Mouse (Mus musculus) gastrocnemius, postnatal 36 days (tissue): ENCODE results near the gene Il24. TPM values are rescaled to one million over a fixed set of nuclear protein-coding genes. Genes with fewer than 3 reads are reported as not detected.

Experiments
- DNase-seq, 2 experiments: peaks; one replicate each; pipeline ENCODE4 v3.0.0; 2022
- intact Hi-C: fragments of 180-260 bp; cut with DNase I; formaldehyde crosslinking; loops from one replicate; pipeline ENCODE4 v1.15.1; 2025
- total RNA-seq, 2 experiments: library from RNA; stranded (reverse); gene quantifications; 2 replicates each; pipeline ENCODE4 v1.2.3; 2021

Gene Il24
- total RNA-seq, 2 experiments from 2014 or later: not detected

DNA sequence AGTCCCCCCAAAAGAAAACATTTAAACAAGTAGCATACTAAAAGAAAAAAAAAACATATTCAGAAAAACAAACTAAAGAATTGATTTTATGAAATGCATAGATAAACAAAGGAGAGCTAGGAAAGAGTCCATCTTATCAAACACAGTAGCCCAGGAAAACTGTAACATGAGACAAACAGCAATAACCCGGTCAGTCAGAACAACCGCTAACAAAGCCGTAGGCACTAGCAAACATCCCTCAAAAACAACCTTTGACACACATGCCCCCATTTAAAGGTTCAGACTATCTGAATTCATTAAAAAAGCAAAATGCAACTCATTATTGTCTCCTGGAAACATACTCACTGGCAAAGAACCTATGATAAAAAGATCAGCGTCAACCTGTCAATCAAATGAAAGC lies 29.8 kb downstream of the Il24 start:
- no peak for DNase-seq
- intact Hi-C loops: no loop called here

DNA sequence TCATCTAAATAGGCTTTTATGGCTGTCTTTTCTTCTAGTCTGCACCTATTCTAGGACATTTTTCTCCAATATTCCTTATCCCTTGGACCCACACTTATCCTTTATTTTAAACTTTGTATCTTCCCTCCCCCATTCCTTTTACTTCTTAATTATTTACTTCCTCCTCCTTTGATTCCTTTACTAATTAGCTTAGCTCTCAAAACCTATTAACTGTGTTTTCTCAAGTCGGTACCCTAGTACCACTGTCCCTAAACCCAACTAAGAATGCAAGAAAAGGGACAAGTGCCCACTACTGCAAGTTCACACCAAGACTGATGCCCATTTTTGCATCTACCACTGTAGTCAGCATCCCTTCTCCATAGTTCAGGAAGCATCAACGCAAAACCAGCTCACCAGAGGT lies 31.5 kb downstream of the Il24 start:
- intact Hi-C loops: no loop called here
- DNase-seq: no peak

DNA sequence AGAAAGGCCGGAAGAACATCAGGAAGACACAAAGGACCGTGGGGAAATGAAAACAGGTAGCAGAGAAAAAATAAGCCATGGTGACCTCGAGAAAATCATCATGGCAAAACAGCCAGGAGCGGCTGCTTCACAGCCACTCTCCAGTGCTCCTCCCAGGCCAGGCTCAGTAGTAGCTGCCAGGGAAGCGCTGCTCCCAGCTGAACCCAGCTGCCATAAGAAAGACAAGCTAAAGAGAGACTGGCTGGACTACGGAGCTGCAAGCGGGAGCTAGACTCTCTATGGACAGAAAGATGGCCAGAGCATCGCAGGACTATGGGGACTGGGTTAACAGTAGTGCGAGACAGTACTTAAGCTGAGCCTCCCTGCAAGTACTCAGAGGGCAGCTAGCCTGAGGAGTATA lies 32.4 kb downstream of the Il24 start:
- intact Hi-C loops: no loop called here
- DNase-seq: no peak

DNA sequence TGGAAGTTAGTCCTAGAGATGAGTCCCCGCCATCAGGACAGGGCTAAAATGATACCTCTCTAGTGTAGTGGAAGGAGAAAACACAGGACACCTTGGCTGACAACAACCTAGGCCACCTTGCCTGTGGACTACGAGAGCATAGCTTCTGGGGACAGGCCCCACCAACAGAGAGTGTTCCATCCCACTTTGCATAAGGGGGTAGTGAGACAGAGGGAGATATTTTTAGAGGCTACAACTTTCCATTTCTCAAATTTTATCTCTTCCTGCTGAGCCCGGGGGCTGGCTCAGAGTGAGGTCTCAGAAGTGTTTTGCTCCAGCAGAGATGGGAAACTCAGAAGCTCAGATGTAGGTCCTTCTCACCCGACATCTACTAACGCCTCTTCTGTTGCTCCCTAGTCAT lies 36.8 kb downstream of the Il24 start:
- no peak for DNase-seq
- intact Hi-C loops: no loop called here

DNA sequence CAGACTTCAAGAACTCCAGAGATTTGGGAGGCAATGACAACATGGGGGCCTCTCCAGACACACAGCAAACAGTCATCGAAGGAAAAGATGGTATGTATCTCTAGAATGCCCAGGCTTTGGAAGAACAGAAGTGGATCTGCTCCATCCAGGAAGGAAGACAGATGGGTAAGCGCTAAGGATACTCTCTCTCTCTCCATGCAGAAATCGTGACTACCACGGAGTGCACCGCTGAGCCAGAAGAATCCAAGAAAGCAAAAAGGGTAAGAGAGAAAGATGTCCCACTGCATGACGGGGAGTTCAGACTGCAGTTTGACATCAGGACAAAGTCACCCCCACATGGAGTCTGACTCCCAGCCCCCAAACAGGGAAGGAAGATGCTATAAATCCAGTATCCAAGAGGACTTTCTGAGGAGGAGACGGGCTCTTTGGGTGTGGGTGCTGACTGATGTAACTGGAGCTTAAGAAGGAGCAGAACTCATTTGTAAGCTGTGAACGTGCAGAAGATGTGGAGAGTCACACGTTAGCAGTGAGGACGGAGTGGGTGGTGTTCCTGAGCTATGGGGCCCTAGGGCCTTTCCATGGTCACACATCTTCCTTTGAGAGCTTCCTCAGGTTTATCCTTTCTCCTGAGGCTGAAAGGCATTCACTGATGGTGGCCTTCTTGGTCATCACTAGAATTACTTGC lies 37.6 kb downstream of the Il24 start:
- intact Hi-C loops: no loop called here
- DNase-seq: no peak

DNA sequence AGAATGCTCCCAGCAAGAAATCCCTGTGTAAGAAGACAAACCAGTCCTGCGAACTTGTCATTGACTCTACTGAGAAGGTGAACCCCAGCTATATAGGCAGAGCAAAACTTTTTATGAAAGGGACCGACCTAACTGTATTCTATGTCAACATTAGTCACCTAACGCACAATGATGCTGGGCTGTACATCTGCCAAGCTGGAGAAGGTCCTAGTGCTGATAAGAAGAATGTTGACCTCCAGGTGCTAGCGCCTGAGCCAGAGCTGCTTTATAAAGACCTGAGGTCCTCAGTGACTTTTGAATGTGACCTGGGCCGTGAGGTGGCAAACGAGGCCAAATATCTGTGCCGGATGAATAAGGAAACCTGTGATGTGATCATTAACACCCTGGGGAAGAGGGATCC lies 42.7 kb downstream of the Il24 start:
- intact Hi-C loops: no loop called here
- no peak for DNase-seq

DNA sequence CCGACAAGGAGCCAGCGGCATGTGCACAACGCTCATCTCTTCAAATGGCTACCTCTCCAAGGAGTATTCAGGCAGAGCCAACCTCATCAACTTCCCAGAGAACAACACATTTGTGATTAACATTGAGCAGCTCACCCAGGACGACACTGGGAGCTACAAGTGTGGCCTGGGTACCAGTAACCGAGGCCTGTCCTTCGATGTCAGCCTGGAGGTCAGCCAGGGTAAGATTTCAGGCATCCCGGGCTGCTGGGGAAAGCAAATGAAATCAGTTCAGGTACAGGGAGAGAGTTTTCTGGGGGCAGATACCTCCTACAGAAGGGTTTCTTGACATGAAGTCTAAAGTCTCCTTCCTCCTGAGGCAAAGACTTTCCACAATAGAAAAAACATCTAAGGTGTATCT lies 45.6 kb downstream of the Il24 start:
- no peak for DNase-seq
- intact Hi-C loops: no loop called here

DNA sequence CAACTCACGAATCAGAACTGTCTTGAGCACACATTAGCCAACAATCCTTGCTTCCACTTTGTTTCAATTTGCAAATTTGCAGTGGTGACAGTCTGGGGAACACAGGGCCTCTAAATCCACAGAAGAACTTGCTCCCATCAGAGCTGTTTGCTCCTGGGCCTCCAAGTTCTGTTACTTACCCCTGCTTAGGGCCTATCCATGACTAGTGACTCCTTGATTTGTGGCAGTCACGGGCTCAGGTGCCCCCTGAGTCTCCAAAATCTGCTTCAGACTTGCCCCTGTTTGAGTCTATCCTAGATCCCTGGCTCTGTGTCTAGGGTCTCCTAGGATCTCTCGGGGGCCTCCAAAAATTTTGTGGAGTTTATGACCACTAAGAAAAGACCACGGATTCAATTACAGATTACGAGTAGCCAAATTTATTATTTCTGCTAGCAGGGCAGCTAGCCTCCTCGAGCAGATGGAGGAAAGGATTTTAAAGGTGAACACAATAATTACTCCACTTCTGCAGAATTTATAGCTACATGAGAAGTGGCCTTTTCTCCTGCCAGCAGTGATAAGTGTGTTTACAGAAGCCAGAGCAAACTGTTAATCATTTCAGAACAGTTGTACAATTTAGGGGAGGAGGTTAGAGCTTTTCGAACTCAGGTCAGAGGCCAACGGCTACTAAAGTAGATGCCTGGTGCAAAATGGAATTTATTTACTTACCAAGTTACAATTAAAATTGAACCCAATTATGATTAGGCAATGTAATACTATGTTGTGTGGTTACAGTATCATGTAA lies 46.5 kb downstream of the Il24 start:
- no peak for DNase-seq
- intact Hi-C loops: no loop called here

DNA sequence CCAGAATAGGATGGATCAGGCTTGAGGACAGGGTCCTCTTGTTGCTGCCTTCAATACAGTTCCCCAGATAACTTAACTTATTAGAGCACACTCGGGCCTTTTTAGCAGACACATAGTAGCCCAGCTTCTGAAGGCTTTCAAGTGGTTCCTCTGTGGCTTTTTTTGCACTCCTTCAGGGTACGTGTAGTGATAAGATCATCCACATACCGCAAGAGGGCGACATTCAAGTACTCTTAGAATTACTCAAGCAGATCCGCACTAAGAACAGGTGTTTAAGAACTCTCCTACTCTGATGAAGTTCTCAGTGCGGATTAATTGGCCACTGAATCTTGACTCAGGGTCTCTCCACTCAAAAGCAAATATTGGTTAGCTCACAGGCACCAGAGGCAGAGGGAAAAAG lies 49.0 kb downstream of the Il24 start:
- no peak for DNase-seq
- intact Hi-C loops: no loop called here

DNA sequence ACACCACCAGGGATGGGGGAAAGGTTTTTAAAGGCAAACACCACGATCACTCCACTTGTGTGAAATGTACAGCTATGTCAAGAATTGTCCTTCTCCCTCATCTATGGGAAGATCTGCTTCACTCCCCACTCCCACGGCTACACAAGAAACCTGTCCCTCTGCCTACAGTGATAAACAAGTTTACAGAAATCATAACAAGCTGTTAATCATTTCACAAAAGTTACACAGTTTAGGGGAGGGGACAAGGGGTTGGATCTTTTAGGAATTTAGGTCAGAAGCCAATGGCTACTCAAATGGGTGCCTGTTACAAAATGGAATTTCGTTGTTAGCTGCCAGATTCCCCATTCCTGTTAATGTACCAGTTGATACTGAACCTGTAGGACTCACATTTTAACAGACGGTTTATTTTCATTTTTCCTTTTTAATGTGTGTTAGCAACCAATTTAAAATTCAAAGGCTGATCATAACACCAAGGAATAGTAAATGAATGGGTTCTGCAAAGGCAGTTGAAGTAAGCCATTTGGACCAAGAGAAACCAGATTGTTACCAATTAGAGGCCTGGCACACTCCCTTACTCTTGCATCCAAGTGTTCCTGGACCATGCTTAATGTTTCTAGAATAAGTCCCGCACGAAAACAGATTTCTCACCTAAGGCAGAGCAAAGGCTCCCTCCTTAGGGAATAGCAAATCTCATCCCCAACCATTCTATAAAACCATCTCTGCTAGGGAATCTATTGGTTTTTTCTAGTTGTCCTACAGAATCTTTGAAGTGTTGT lies 51.9 kb downstream of the Il24 start:
- intact Hi-C loops: no loop called here

DNA sequence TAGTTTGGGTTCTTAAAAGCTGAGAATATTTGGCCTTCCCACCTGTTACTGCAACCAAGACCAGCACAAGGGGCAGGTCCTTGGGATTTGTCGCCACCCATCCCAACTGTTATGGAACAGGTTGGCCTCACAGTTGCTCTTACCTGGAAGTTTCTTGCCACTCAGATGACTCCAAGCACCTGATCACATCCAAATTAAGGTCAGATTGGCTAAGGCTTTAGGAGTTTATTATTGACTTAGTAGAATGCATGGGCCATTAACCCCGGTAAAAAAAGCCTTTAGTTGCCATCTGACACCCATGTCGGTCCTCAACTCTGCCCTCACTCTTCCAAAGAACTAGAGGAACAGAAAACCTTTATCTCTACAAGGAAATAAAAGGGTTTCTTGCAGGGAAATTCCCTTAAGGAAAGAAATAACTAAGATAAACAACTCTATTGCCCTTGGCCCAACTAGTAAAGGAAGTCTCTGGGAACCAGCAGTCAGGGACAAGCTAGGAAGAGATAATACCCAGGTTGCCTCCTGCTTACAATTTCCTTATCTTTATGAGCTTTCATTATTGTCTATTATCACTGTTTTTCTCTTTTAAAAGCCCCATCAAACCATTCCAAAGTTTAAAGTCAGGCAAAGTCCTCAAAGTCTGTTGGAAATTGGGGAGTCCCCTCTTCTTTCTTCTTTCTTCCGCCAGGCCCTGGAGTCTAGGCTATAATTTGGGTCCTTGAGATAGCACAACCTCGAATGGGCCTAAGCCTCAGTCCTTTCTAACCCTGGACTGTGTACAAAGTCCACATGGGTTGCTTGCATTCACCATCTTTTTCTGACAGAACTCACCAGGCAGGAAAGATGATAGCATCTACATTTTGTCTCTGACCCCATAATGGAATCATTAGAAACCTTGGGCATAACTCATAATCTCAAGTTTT lies 54.8 kb downstream of the Il24 start:
- intact Hi-C loops: no loop called here
- DNase-seq: no peak

More for the DNA sequence above, 51.9 kb downstream of the Il24 start:
- DNase-seq: no peak

Other genes starting within 250 kb of the Il24 start
- not detected for gene C4bp, start 225.8 kb downstream of the Il24 start, total RNA-seq
- not detected for gene Gm29427, start 171.7 kb downstream of the Il24 start, total RNA-seq
- gene Yod1, start 170.1 kb downstream of the Il24 start, total RNA-seq: 1 to 10 TPM; 3.0 to 3.9 TPM
- 10 to 100 TPM in 1 of 2 experiments, 1 to 10 TPM in 1; 9.6 to 12.8 TPM for gene Pfkfb2, start 158.2 kb downstream of the Il24 start, total RNA-seq
- gene AA986860, start 155.5 kb downstream of the Il24 start, total RNA-seq: under 1 TPM; 0.15 to 0.30 TPM
- under 1 TPM in 1 of 2 experiments, not detected in 1; 0.27 TPM for gene Fcamr, start 86.6 kb downstream of the Il24 start, total RNA-seq
- under 1 TPM in 1 of 2 experiments, not detected in 1; 0.13 TPM for gene Pigr, start 60.8 kb downstream of the Il24 start, total RNA-seq
- not detected for gene Fcmr, start 21.8 kb downstream of the Il24 start, total RNA-seq
- gene Il20, start 24.0 kb upstream of the Il24 start, total RNA-seq: not detected
- not detected for gene Il19, start 52.7 kb upstream of the Il24 start, total RNA-seq
- gene Il10, start 132.4 kb upstream of the Il24 start, total RNA-seq: not detected
- gene Mapkapk2, start 210.4 kb upstream of the Il24 start, total RNA-seq: 100 to 1,000 TPM; 214 to 237 TPM